Mouse (Mus musculus): Measurements from ENCODE around the gene Ankrd34b.

Gene Ankrd34b

DNA sequence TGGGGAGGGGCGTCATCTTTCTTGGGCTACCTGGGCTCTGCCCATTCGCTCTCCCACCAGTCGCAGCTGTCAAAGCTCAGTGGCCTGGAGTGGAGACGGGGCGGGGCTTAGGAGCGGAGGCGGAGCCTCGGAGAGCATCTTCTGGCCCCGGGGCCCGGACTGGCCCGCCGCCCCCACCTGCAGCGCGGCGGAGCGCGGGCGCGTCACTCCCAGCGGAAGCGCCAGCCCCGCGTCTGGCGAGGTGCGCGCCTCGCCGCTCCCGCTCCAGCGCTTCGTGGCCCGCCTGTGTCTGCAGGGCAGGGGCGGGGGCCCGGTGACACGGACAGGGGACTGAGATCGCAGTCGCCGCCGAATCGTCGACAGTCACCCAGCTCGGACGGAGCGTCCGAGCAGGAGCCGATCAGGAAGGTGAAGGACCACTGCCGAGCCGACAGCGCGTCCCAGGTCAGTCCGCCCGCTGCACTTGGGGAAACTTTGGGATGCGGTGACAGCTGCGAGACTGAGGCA lies at the start of gene Ankrd34b:
TSS of gene Ankrd34b (plus strand) at position 139 of the 507 bp plus-strand sequence.
- DNase-seq (ENCODE audit: low spot score in 2 of 2): peak; percentile 23 to 48

DNA sequence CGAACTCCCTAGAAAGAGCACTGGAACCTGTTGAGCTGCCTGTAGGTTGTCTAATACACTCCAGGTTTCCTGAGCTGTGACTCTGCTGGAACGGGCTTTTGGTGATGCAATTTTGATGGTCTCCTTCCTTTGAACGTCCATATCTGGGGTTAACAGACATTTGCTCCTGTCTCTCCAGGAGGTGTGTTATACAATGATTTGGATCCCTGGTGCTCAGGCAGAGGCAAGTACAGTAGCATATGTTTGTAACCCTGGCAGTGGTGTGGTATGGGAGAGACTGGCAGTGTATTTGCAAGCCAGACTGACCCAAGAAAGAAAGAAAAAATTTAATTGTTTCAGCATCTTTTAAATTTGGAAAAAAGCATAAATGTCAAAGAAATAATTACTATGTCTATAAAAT lies 38.3 kb upstream of the Ankrd34b start:
- no peak for DNase-seq (ENCODE audit: low spot score in 2 of 2)

DNA sequence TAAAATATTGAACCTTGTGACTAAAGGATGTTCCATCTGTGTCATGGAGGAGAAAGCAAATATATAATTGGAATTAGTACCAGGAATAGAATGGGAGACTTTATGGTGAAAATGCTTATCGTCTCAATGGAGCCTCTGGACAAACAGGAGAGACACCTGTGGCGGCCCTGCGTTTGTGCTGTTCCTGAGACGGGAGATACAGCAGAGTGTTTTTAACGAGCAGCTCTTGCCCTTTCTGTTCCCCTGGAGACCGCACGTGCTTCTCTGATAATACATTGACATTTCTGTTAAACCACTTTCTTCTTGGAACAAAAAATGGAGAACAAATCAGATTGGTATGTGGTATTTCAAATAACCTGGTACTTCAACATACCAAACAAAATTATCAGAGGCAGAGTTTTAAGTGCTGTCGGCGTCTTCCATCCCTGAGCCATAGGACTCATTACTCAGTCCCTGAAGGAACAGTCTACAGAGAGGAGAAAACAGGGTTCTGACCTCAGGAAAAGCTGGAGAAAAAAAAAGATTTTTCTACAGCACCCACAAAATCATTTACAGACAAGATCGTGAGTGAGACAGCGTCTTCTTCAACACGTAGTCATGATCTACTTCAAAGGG lies 32.5 kb upstream of the Ankrd34b start:
- no peak for DNase-seq (ENCODE audit: low spot score in 2 of 2)

DNA sequence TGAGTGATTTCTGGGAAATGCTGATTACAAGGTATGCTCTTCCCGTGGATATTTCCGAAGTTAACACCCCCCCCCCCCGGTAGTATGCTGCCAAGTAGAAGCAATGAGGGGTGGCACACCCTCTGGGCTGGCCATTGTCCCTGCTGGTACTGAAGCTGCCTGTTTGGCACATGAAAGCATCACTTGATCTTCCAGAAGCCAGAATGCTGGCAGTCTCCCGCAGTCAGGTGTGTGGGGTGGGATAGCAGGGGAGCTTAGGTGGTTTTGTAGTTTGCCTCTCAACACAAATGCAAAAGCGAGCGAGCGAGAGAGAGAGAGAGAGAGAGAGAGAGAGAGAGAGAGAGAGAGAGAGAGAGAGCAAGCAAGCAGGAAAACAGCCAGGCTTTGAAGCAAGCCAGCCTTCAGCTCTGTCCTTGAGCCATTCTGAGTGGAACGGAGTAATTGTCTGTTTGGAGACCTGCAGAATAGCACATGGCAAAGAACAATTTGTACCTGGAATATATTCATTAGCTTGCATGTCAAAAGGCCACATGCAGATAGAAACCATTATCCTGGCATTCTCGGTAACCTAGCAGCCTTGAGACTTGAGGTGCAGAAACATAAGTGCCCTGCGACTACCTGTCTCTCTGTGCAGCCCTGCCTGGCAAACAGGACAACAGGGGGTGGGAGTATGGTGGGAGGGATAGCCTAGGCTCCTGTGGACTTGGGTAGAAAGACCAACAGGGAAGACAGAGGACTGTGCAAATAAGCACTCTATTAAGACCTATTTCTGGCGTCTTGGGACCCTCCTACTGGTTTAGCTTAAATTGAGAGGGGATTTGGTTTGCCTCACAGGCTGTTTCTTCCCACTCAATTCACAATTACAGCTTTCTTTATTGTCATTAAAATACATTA lies 27.0 kb upstream of the Ankrd34b start:
- DNase-seq (ENCODE audit: low spot score in 2 of 2): no peak

DNA sequence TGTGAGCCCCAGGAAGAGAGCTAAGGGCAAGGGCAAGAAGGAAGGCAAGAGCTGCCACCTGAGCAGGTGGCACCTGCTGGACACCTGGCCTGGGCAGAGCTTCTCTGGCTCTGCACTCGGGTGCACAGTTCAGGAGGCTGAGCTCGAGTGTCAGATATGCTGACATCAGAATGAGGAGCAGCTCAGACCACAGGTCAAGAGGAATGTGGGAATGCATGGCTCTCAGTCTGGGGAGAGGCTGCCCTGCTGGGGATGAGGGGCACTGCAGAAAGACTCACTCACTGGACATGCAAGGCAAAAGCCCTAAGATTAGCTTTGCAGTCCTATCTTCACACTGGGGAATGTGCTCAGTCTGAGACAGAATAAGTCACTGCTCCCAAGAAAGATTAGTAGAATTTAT lies 23.6 kb upstream of the Ankrd34b start:
- no peak for DNase-seq (ENCODE audit: low spot score in 2 of 2)

DNA sequence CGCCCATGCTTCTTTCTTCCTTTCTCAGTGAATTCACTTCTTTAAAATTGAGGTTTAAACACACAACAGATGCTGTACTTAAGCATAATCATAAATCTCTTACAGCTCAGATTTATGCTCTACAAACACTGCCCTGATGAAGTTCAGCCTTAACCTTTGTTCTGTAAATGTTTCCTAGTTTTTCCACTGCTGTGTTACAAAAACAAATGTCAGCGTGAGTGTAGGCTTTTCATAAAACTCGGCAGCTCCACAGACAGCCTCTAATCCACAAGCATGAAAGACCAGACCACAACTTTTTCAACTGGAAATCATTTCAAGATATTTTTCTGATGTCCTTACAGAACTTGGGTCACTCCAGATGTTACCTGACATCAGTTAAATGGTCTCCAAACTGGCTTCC lies 22.2 kb upstream of the Ankrd34b start:
- no peak for DNase-seq (ENCODE audit: low spot score in 2 of 2)

DNA sequence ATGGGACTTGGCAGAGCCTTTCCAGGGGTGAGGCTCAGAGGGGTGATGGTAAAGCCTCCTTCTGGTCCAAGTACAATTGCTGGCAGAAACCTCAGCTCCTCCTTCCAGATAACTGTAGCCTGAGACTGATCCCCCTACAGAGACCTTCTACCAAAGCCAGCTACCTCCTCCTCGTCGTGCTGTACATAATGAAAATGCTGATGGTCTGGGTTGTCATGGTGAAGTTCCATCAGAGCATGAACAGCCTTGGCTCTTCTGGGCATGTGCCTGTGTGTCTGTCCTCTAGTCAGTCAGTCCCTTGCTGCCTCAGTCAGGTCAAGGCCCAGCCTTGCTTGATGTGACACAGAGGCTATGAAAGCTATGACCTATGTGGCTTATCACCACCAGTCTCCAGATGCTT lies 15.2 kb upstream of the Ankrd34b start:
- DNase-seq (ENCODE audit: low spot score in 2 of 2): no peak

DNA sequence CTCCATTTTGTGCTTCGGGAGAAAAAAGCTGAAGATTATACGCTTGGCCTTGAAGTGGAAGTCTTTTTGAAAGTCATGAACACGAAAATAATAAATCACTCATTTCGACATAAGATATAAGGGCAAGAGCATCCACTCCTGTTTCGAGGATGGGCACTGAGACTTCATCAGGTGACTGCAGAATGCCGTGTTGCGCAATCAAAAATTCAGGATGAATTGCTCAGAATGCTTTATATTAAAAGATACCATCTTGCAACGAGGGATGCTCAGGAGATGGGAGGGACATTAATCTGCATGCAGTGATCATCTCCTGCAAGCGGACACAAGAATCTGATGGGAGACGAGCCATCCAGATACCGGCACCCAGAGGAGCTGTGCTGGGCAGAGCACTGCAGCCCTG lies 6.1 kb upstream of the Ankrd34b start:
- DNase-seq (ENCODE audit: low spot score in 2 of 2): no peak

DNA sequence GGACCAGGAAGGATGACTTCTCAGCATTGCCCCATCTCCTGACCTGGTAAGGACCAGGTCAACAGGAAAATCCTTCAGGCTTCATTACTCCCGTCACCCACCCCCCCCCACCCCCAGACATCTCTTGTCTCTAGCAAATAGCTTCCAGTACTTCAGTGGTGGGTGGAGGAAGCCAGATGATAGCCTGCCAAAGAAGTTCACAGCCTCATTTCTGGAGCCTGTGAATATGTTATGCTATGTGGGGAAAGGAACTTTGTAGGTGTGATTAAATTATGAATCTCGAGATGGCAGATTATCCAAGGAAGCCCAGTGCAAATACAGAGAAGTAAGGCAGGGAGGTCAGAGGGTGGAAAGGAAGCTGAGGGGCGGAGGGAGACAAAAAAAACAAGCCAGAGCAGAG lies 2.0 kb upstream of the Ankrd34b start:
- no peak for DNase-seq (ENCODE audit: low spot score in 2 of 2)

DNA sequence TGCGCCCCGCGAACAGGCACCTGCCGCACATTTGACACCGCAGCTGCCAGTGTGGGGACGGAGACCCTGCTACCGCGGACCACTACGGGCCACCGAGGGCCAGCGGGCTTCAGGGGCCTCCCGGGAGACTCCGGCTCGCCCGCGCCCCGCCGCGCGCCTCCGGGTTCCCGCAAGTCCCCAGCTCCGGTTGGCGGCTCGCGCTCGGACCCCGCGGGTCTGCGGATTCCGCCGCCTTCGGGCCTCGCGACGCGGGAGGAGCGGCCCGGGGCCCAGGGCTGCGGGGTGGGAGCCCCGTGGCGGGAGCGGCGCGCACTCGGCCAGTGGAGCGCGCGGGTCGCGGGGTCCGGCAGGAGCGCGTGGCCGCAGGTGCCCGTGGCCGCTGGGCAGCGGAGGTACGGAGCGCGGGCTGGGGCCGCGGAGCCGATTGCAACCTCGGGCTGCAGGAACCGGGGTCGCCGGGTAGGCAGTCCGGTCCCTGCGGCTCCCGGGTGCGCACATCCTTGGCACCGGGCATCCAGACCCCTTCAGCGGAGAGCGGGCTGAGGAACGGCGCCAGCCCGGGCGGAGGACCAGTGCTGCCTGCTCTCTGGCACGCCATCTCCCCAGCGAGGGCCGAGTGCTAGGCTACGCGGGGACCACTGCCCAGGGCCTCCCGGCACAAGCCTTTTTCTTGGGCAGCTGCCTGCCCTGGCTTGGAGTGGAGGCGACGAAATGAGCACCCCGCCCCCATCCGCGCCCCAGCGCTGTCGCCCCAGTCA lies 777 bp downstream of the Ankrd34b start:
- DNase-seq (ENCODE audit: low spot score in 2 of 2): peak in 1 of 2 experiments; percentile 22

DNA sequence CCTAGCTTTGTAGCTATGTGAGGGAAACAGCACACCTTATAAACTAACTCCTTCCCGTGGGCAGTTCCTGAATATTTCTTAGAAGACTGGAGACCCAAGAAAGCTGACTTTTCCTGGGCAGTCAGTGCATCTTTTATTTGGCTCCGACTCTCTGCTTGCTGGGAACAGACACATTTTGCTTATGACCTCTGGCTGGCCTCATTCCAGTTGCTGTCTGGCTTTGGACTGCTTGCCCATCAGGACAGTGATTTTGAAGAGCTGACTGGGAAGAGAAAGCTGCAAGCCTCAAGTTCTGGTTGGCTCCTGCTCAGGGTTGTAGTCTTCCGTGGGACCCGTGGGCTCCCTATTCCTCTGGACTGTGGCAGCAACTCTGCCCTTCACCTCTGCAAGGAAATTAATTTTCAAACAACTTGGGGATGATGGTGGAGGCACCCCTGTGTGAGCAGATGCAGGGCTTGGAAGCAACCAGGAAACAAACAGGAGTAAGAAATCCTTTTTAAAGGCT lies 1.7 kb downstream of the Ankrd34b start:
- DNase-seq (ENCODE audit: low spot score in 2 of 2): no peak

DNA sequence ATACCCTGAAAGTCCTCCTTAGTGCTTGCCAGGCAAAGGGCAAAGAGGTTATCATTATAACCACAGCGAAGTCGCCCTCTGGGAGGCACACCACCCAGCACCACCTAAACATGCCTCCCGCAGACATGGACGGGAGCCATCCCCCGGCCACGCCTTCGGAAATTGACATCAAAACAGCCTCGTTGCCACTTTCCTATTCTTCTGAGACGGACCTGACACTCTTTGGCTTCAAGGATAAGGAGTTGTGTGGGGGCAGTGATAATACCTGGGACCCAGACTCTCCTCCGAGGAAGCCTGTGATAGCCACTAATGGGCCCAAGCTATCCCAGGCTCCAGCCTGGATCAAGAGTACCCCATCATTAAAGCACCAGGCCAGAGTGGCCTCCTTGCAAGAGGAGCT lies 13.0 kb downstream of the Ankrd34b start:
- DNase-seq (ENCODE audit: low spot score in 2 of 2): no peak

DNA sequence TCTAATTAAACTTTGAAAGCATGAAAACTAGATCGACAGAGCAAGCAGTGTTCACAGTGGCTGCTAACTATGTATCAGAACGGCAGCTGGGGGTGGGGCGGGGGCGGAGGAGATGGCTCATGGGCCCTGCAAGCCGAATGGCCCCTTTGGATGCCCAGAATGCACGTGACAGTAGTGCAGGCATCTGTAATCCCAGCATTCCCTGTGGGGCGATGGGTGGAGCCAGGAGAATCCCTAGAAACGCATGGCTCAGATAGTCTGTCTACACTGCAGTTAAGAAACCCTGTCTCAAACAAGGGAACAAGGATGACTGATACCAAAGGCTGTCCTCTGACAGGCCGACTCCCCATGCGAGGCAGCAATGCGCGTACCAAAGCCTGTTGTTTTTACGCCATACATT lies 14.6 kb downstream of the Ankrd34b start:
- DNase-seq (ENCODE audit: low spot score in 2 of 2): no peak

DNA sequence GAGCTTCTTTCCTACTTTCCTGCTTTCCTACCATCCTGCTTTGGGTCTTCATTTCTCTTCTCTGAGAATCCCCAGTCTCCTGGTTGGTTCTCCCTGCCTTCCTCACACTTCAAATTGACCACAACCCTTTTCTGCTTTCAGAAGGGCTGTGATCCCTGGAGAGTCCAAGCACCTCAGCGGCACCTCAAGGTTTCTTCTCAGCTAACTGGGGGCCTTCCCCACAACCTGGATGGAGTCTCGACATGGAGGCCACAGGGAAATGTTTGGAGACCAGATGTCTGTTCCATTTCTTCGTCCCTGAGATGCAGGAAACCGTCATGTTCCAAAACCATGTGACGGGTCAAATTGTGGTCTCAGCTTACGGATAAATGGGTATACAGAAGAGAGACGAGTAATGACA lies 21.2 kb downstream of the Ankrd34b start:
- no peak for DNase-seq (ENCODE audit: low spot score in 2 of 2)

DNA sequence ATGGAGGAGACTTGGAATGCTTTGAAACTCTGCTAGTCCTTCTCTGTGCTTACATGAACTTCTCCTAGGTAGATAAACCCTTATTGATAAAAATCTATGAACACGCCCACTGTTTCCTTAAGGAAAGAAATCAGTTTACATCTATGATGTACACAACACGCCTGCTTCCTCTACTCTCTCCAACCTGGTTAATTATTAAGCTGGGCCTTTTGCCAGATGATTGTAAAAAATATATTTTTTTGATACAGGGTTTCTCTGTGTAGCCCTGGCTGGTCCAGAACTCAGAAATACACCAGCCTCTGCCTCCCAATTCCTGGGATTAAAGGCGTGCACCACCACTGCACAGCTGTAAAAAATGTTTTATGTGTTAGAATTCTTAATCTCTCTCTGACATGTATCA lies 39.0 kb downstream of the Ankrd34b start:
- no peak for DNase-seq (ENCODE audit: low spot score in 2 of 2)

DNA sequence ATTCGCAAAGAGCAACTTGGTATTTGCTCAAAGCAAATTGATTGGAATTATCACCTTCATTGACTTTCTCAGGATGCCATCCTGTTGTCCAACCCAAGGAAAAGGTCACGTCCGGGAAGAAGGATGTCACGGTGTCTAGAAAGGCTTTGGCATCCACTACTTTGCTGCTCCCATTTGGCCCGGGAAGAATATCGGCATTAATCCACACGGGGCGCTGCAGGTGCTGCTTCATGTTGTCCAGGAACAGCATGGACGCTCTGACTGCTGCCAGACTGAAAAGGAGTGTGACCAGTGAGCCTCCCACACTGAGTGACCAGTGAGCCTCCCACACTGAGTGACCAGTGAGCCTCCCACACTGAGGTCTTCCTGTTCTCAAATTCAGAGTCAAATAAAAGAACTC lies 42.2 kb downstream of the Ankrd34b start:
- DNase-seq (ENCODE audit: low spot score in 2 of 2): no peak

DNA sequence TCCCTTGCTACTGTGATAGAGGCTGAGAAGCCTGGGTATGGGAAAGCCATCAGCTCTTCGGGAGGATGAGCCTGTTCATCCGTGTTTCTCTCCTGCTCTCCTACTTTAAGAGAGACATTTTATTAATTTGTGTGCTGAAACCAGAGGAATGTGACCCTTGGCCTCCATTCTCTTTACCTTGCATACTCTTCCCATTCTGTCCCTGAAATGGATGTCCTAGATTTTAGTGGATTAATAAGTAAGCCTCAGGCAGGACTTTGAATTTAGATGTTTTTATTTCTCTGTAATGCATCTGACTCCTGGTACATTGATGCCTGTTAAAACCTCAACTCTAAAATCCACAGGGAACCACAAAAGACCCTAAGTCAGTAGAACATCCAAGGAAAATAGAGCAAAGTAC lies 43.7 kb downstream of the Ankrd34b start:
- DNase-seq (ENCODE audit: low spot score in 2 of 2): no peak

DNA sequence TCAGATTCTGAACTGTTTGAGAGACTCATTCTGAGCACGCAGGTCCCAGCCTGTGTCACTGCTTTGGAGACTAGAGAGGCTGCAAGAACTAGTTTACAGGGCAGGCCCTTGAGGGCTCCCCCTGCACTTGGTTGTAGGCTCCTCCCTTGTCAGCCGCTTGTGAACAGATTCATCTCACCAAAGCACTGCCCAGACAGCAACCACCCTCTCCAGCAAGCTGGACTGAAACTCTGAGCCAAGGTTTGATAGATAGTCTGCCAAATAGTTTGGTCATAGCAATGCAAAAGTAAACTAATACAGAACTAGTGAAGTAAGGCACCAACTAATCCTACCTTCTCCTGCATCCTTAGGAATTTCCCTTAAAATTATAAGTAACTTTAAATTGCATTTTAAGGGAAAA lies 44.5 kb downstream of the Ankrd34b start:
- no peak for DNase-seq (ENCODE audit: low spot score in 2 of 2)

DNA sequence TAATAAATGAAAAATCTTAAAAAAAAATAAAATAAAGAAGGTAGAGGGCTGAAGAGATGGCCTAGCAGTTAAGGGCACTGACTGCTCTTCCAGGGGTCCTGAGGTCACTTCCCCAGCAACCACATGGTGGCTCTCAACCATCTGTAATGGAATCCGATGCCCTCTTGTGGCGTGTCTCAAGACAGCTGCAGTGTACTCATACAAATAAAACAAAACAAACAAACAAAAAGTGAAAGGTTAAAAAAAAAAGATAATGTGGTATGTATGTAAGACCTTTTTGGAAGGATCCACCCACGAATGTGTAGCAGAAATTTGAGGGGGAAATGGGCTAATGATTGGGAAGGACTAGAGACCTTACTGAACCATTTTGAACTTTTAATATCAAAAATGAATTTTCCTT lies 57.7 kb downstream of the Ankrd34b start:
- peak; percentile 20 to 21 for DNase-seq (ENCODE audit: low spot score in 2 of 2)

DNA sequence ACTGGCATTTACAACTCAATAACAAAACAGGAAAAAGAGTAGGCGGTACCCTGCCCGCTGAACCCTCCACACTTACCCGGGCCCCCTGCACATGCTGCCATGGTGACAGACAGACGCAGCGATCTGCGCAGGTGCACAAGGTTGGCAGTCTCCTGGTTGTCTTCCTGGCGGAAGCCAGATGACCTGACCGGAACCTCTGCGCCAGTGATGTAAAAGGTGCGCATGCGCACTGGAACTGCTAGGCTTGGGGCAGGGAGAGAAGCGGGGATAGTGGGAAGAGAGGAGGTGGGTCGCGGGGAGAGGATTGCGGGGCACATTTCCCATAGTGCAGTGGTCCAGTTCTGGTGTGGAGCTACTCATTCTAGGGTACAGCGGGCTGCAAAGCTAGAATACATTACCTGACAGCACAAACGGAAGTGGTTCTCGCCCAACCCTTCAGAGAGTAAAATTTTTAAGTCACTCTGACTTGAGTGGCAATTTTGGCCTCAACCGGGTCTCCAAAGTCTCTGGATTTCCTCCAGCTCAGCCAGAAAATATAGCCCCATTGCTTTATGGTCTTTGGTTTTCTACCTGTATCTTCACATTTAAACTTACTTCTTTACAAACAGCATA lies 58.3 kb downstream of the Ankrd34b start, which contains the start of gene Fam151b:
TSS of gene Fam151b (minus strand) at position 164 of the 612 bp plus-strand sequence.
- DNase-seq (ENCODE audit: low spot score in 2 of 2): peak; percentile 80 to 89

DNA sequence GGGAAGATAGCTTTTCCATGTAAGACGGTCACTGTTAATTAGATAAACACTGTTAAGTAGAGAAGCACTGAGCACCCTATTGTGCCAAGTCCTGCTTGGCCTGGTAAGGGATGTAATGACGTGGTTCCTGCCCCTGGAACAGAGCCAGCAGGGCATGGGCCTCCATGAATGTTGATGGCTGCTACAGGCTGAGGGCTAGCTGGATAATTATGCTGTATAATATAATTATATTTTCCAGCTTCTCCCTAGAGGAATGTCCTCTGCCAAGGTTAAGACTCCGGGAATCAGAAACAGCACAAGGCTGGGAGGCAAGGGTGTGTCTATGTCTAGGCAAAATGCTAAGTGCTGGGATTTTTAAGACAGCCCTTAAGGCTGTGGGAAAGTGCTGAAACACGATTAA lies 65.1 kb downstream of the Ankrd34b start:
- DNase-seq (ENCODE audit: low spot score in 2 of 2): no peak
